Mouse (Mus musculus): Measurements from ENCODE around the gene Rnf121.

DNA sequence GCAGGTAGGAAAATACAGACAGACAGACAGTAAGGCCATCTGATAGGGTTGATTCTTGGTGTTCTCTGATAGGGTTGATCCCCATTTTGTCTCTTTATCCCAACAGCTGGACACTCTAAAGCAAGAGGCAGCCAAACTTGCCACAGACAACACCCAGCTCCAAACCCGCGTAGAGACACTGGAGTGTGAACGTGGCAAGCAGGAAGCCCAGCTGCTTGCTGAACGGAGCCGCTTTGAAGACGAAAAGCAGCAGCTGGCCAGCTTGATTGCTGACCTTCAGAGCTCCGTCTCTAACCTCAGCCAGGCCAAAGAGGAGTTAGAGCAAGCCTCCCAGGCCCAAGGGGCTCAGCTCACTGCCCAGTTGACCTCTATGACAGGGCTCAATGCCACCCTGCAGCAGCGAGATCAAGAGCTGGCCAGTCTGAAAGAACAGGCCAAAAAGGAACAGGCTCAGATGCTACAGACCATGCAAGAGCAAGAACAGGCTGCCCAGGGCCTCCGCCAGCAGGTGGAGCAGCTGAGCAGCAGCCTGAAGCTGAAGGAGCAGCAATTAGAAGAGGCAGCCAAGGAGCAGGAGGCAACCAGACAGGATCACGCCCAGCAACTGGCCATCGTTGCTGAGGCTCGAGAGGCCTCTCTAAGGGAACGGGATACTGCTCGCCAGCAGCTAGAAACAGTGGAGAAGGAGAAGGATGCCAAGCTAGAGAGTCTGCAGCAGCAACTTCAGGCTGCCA, 66.9 kb downstream of the Rnf121 start:
- TF ChIP-seq HCFC1 (IDR thresholded peaks at IDR 0.05; ENCODE audit: low read depth, low read length) (no peak), JUND (conservative IDR thresholded peaks at IDR 0.05; ENCODE audit: low read depth, low read length) (no peak), POLR2A (IDR thresholded peaks at IDR 0.05; ENCODE audit: low read depth, low read length) (no peak), UBTF (IDR thresholded peaks at IDR 0.05; ENCODE audit: low read depth, low read length) (no peak), JUN (IDR thresholded peaks at IDR 0.05; ENCODE audit: insufficient read depth, low read depth, low read length) (no peak), GABPA (IDR thresholded peaks at IDR 0.05; ENCODE audit: insufficient replicate concordance, low read depth, low read length) (no peak), CHD1 (IDR thresholded peaks at IDR 0.05; ENCODE audit: low read depth, low read length) (no peak), E2F4 (IDR thresholded peaks at IDR 0.05; ENCODE audit: insufficient replicate concordance, low read depth, low read length) (no peak), MAFK (IDR thresholded peaks at IDR 0.05; ENCODE audit: insufficient replicate concordance, low read length) (no peak)
